Comparison of ENCODE assay signal across 7 mouse cellular contexts in genomic region chr6:53574097-53574496, GRCm38 (mm10).
A peak's percentile ranks its signal among the peaks of the same experiment; 100 is the strongest.
DNase-seq lines count a peak whose midpoint lies in the region; ATAC-seq lines count a peak whose summit lies in the region.

No protein-coding gene starts in this region.

- no peak overlapping the region for H3K9ac ChIP-seq in kidney, embryonic 15.5 days
- H3K9ac ChIP-seq in embryonic facial prominence, embryonic 11.5 days (replicated peaks; ENCODE audit: low read length), result peak overlapping the region; percentile 41
- H3K9ac ChIP-seq in hindbrain, embryonic 12.5 days, result no peak overlapping the region
- H3K9ac ChIP-seq in midbrain, embryonic 16.5 days (ENCODE audit: low read depth, low read length), result peak overlapping the region; percentile 50; the same call in 1 of the 2 replicates

- H3K27me3 ChIP-seq in kidney, embryonic 15.5 days, result peaks cover 24% of the 10 kb centered on the region; the same call in 1 of the 2 replicates
- H3K27me3 ChIP-seq in embryonic facial prominence, embryonic 11.5 days (ENCODE audit: control insufficient read depth, insufficient read depth, low read length), result no peaks in the 10 kb centered on the region
- H3K27me3 ChIP-seq in hindbrain, embryonic 12.5 days, result no peaks in the 10 kb centered on the region
- no peaks in the 10 kb centered on the region for H3K27me3 ChIP-seq in midbrain, embryonic 16.5 days (ENCODE audit: control insufficient read depth, insufficient read depth, low read depth, low read length)

- no peak for ATAC-seq in kidney, embryonic 15.5 days (replicated peaks; ENCODE audit: low FRiP score)
- ATAC-seq in embryonic facial prominence, embryonic 11.5 days (replicated peaks; ENCODE audit: insufficient number of reproducible peaks, low FRiP score, low TSS enrichment, low read depth), result no peak; the same call in 1 of the 2 replicates
- ATAC-seq in hindbrain, embryonic 12.5 days (ENCODE audit: low FRiP score), result no peak; the same call in 1 of the 2 replicates
- ATAC-seq in midbrain, embryonic 16.5 days, result no peak

- WGBS in kidney, embryonic 15.5 days, result 41% methylated on average over 12 of the region's 12 CpGs
- WGBS in embryonic facial prominence, embryonic 11.5 days, result 24% methylated on average over 12 of the region's 12 CpGs
- WGBS in hindbrain, embryonic 12.5 days, result 47% methylated on average over 12 of the region's 12 CpGs
- WGBS in midbrain, embryonic 16.5 days, result 21% methylated on average over 12 of the region's 12 CpGs

- H3K27ac ChIP-seq in kidney, embryonic 15.5 days, result no peak overlapping the region
- H3K27ac ChIP-seq in embryonic facial prominence, embryonic 11.5 days (replicated peaks; ENCODE audit: low read depth, low read length), result peak overlapping the region; percentile 59; the same call in 1 of the 2 replicates
- H3K27ac ChIP-seq in hindbrain, embryonic 12.5 days, result no peak overlapping the region
- no peak overlapping the region for H3K27ac ChIP-seq in midbrain, embryonic 16.5 days (ENCODE audit: low read length)

- H3K4me2 ChIP-seq in kidney, embryonic 15.5 days, result peak overlapping the region; percentile 63
- peak overlapping the region; percentile 24 for H3K4me2 ChIP-seq in embryonic facial prominence, embryonic 11.5 days (ENCODE audit: low read depth, low read length)
- H3K4me2 ChIP-seq in hindbrain, embryonic 12.5 days (replicated peaks), result peak overlapping the region; percentile 41
- H3K4me2 ChIP-seq in midbrain, embryonic 16.5 days (ENCODE audit: low read length), result peak overlapping the region; percentile 43

- no peaks in the 10 kb centered on the region for H3K36me3 ChIP-seq in kidney, embryonic 15.5 days
- H3K36me3 ChIP-seq in embryonic facial prominence, embryonic 11.5 days (replicated peaks; ENCODE audit: control insufficient read depth, insufficient read depth, low read depth, low read length), result no peaks in the 10 kb centered on the region
- H3K36me3 ChIP-seq in hindbrain, embryonic 12.5 days, result no peaks in the 10 kb centered on the region
- H3K36me3 ChIP-seq in midbrain, embryonic 16.5 days (ENCODE audit: control insufficient read depth, insufficient read depth, low read length), result no peaks in the 10 kb centered on the region

- DNase-seq in kidney, postnatal 36 days, result no peak
- DNase-seq in embryonic facial prominence, embryonic 11.5 days (ENCODE audit: low spot score), result peak; percentile 58
- no peak for DNase-seq in c-Kit-positive CD71-positive TER-119-positive erythroid progenitor cells, embryonic 14.5 days (ENCODE audit: low spot score)
- DNase-seq in layer of hippocampus, adult 9-11 months, result no peak

- H3K9me3 ChIP-seq in kidney, embryonic 15.5 days (replicated peaks), result no peaks in the 10 kb centered on the region
- no peaks in the 10 kb centered on the region for H3K9me3 ChIP-seq in embryonic facial prominence, embryonic 11.5 days (replicated peaks; ENCODE audit: control insufficient read depth, low read length)
- no peaks in the 10 kb centered on the region for H3K9me3 ChIP-seq in hindbrain, embryonic 12.5 days (replicated peaks)
- H3K9me3 ChIP-seq in midbrain, embryonic 16.5 days (replicated peaks; ENCODE audit: control insufficient read depth, low read length, poor library complexity, severe bottlenecking), result no peaks in the 10 kb centered on the region

- peak overlapping the region; percentile 40 for H3K4me3 ChIP-seq in kidney, embryonic 15.5 days (replicated peaks)
- peak overlapping the region; percentile 14; the same call in 1 of the 2 replicates for H3K4me3 ChIP-seq in embryonic facial prominence, embryonic 11.5 days (ENCODE audit: low read depth, low read length)
- peak overlapping the region; percentile 18; the same call in 1 of the 2 replicates for H3K4me3 ChIP-seq in hindbrain, embryonic 12.5 days
- peak overlapping the region; percentile 26 for H3K4me3 ChIP-seq in midbrain, embryonic 16.5 days (ENCODE audit: low read depth, low read length)

- H3K4me1 ChIP-seq in kidney, embryonic 15.5 days, result peaks cover 50% of the 10 kb centered on the region
- peaks cover 7% of the 10 kb centered on the region; the same call in 1 of the 2 replicates for H3K4me1 ChIP-seq in embryonic facial prominence, embryonic 11.5 days (ENCODE audit: control insufficient read depth, insufficient read depth, low read length)
- H3K4me1 ChIP-seq in hindbrain, embryonic 12.5 days, result peaks cover 25% of the 10 kb centered on the region
- H3K4me1 ChIP-seq in midbrain, embryonic 16.5 days (ENCODE audit: control insufficient read depth, insufficient read depth, low read length), result peaks cover 8% of the 10 kb centered on the region; the same call in 1 of the 2 replicates

Comparison
In these comparisons a context has a peak if more than half of its experiments do, and no peak if none do; other contexts are left out.
1. H3K9ac ChIP-seq: peak in embryonic facial prominence, embryonic 11.5 days (single experiment) and midbrain, embryonic 16.5 days (single experiment); none in kidney, embryonic 15.5 days (single experiment) and hindbrain, embryonic 12.5 days (single experiment).
2. Peak in every context shown above with its lines, with median percentiles within 50 percentile points of each other: H3K4me2 ChIP-seq and H3K4me3 ChIP-seq.